Mouse (Mus musculus): ENCODE data around the gene Clk2. TPM values are rescaled to one million over a fixed set of nuclear protein-coding genes. Genes with fewer than 3 reads are reported as not detected.

Gene Clk2
- polyA plus RNA-seq, 1 experiment, result 67.8 TPM

- peak; percentile 75 for DNase-seq
- peak within 1 kb of the TSS; percentile 86 for H3K4me3 ChIP-seq (replicated peaks; ENCODE audit: extremely low read depth, low read depth, low read length)
- 9% methylated on average over 39 of the region's 39 CpGs for WGBS
- H3K4me1 ChIP-seq (ENCODE audit: control insufficient read depth, insufficient read depth, low read length), result peaks cover 9% of the 10 kb centered on the region
- peak; percentile 75; the same call in 1 of the 2 replicates for TF ChIP-seq POLR2A (IDR thresholded peaks at IDR 0.05; ENCODE audit: borderline replicate concordance, extremely low read depth, low read depth, low read length)
- no peak for TF ChIP-seq CTCF (IDR thresholded peaks at IDR 0.05; ENCODE audit: insufficient read depth, low read length)
Measured at GRCm38 (mm10) chr3:89183058-89183958, 18.7 kb downstream of the Clk2 start, which contains the start of gene Fam189b. Fam189b (plus strand) TSS chr3:89183143.

DNA sequence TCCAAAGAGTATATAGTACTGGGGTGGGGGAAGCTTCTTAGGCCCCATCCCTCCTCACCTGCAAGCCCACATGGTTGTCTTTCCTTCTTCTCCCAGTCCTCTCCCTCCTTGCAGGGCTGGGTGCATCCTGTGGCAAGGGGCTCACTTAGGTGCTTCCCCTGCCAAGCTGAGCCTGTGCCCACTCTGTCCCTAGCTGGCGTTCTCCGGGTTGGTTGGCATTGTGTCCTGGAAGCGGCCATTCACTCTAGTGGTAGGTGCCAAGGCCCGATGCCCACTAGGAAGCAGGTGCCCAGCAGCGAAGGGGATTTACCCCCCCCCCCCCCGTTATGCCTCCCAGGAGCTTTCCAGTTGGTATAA, 19.3 kb downstream of the Clk2 start:
- TF ChIP-seq CTCF (IDR thresholded peaks at IDR 0.05; ENCODE audit: insufficient read depth, low read length), result no peak
- no peak for TF ChIP-seq POLR2A (IDR thresholded peaks at IDR 0.05; ENCODE audit: borderline replicate concordance, extremely low read depth, low read depth, low read length)
- WGBS, result 81% methylated on average over 5 of the region's 6 CpGs
- H3K4me1 ChIP-seq (ENCODE audit: control insufficient read depth, insufficient read depth, low read length), result peaks cover 7% of the 10 kb centered on the region; the same call in 1 of the 2 replicates
- no peak overlapping the region for H3K4me3 ChIP-seq (replicated peaks; ENCODE audit: extremely low read depth, low read depth, low read length)
- DNase-seq, result no peak

DNA sequence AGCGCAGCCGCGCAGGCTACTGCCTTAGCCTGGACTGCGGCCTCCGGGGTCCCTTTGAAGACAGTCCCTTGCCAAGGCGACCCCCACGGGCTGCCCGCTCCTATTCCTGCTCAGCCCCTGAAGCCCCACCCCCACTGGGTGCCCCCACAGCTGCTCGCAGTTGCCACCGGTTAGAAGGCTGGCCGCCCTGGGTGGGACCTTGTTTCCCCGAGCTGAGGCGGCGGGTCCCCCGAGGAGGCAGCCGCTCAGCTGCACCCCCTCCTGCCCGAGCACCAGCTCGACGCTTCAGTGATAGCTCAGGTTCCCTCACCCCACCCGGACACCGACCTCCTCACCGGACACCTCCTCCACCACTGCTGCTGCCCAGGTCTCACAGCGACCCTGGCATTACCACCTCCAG, 22.6 kb downstream of the Clk2 start:
- TF ChIP-seq POLR2A (IDR thresholded peaks at IDR 0.05; ENCODE audit: borderline replicate concordance, extremely low read depth, low read depth, low read length) (no peak), CTCF (IDR thresholded peaks at IDR 0.05; ENCODE audit: insufficient read depth, low read length) (no peak)
- no peak for DNase-seq
- WGBS, result 59% methylated on average over 21 of the region's 23 CpGs
- Histone ChIP-seq H3K4me1 (ENCODE audit: control insufficient read depth, insufficient read depth, low read length) (peaks cover 7% of the 10 kb centered on the region; the same call in 1 of the 2 replicates), H3K4me3 (replicated peaks; ENCODE audit: extremely low read depth, low read depth, low read length) (no peak overlapping the region)

DNA sequence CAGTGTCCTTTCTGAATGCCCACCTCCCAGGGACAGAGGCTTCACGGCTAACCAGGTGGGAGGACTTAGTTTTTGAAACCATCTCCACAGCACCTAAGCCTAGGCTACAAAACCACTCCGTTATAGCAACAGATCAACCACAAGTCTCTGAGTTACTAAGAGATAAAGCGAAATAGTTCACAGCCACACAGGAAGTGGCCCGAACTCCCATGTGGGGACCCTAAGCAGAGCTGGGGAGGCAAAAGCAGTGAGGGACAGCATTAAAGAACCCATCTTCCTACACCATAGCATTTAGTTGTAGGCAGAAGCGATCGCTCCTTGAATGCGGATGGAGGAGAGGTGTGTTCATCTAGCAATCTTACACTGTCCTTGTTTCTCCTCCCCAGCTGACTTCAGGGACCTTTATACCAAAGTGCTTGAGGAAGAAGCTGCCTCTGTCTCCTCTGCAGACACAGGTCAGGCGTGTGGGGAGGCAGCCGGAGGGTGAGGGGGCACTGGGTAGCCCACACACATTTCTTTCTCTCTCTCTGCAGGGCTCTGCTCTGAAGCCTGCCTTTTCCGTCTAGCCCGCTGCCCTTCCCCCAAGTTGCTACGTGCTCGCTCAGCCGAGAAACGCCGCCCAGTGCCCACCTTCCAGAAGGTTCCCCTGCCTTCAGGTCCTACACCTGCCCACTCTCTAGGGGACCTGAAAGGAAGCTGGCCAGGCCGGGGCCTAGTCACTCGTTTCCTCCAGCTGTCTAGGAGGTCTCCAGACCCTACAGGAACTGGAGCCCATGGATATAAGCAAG, 23.3 kb downstream of the Clk2 start:
- DNase-seq, result no peak
- no peak for TF ChIP-seq CTCF (IDR thresholded peaks at IDR 0.05; ENCODE audit: insufficient read depth, low read length)
- TF ChIP-seq POLR2A (IDR thresholded peaks at IDR 0.05; ENCODE audit: borderline replicate concordance, extremely low read depth, low read depth, low read length), result no peak
- H3K4me1 ChIP-seq (ENCODE audit: control insufficient read depth, insufficient read depth, low read length), result 0 out of 2 replicates have a peak, but pooled peaks cover 4% of the 10 kb centered on the region
- H3K4me3 ChIP-seq (replicated peaks; ENCODE audit: extremely low read depth, low read depth, low read length), result no peak overlapping the region
- WGBS, result 81% methylated on average over 18 of the region's 18 CpGs

DNA sequence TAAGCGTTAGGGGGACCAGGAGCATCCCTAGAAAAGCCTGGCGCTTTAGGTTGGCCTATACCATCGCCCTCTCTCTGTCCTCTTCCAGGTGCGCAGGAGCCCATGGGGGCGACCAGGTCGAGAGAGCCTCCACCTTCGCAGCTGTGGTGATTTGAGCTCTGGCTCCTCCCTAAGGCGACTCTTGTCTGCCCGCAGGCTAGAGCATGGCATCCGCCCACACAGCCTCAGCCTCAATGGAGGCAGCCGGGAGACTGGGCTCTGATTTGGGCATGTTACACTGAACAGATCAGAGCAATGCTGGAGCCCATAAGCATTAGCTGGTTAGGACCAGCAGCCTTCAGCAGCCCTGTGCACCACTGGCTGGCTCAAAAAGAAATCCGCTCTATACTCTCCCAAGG, 23.9 kb downstream of the Clk2 start:
- H3K4me1 ChIP-seq (ENCODE audit: control insufficient read depth, insufficient read depth, low read length), result 0 out of 2 replicates have a peak, but pooled peaks cover 2% of the 10 kb centered on the region
- H3K4me3 ChIP-seq (replicated peaks; ENCODE audit: extremely low read depth, low read depth, low read length), result no peak overlapping the region
- no peak for DNase-seq
- WGBS, result 69% methylated on average over 12 of the region's 12 CpGs
- TF ChIP-seq CTCF (IDR thresholded peaks at IDR 0.05; ENCODE audit: insufficient read depth, low read length), result no peak
- TF ChIP-seq POLR2A (IDR thresholded peaks at IDR 0.05; ENCODE audit: borderline replicate concordance, extremely low read depth, low read depth, low read length), result no peak

DNA sequence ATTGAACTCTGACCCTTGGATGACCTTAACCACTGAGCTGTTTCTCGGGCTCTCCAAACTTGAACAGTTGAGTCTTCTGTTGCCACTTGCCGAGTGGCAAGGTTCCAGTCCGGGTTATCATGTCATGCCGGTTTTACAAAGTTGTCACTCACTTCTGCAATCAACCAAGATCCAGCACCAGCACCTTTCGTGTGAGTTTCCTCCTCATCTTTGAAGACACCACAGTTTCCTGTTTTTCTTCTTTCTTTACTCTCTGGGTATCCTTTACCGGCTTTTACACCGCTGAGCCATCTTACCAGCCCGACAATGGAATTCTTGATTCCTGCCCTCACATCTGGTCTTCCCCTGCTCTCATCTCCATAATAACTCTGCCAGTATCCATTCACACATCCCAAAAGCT, 25.8 kb downstream of the Clk2 start:
- DNase-seq, result no peak
- 70% methylated on average over 8 of the region's 8 CpGs for WGBS
- no peak for TF ChIP-seq CTCF (IDR thresholded peaks at IDR 0.05; ENCODE audit: insufficient read depth, low read length)
- no peak for TF ChIP-seq POLR2A (IDR thresholded peaks at IDR 0.05; ENCODE audit: borderline replicate concordance, extremely low read depth, low read depth, low read length)
- Histone ChIP-seq H3K4me1 (ENCODE audit: control insufficient read depth, insufficient read depth, low read length) (no peaks in the 10 kb centered on the region), H3K4me3 (replicated peaks; ENCODE audit: extremely low read depth, low read depth, low read length) (no peak overlapping the region)

- Histone ChIP-seq H3K4me1 (ENCODE audit: control insufficient read depth, insufficient read depth, low read length) (peaks cover 3% of the 10 kb centered on the region; the same call in 1 of the 2 replicates), H3K4me3 (replicated peaks; ENCODE audit: extremely low read depth, low read depth, low read length) (no peak overlapping the region)
- DNase-seq, result no peak
- TF ChIP-seq POLR2A (IDR thresholded peaks at IDR 0.05; ENCODE audit: borderline replicate concordance, extremely low read depth, low read depth, low read length) (no peak), CTCF (IDR thresholded peaks at IDR 0.05; ENCODE audit: insufficient read depth, low read length) (no peak)
- whole genome bisulfite sequencing, result 48% methylated on average over 1 of the region's 1 CpGs
Measured at GRCm38 (mm10) chr3:89193351-89193750, 28.8 kb downstream of the Clk2 start.

DNA sequence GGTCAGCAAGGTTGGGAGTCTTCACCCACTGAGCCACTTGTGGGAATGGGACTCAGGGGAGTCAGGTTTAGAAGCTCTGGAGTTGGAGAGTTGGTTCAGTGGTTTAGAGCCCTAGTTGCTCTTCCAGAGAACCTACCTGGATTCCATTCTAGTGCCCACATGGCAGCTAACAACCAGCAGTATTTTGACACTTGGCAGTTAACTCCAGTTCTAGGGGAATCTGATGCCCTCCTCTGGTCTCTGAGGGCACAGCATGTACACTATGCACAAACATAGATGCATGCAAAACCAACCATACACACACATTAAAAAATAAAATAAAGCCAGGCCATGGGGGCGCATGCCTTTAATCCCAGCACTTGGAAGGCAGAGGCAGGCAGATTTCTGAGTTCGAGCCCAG, 29.3 kb downstream of the Clk2 start:
- H3K4me1 ChIP-seq (ENCODE audit: control insufficient read depth, insufficient read depth, low read length), result peaks cover 3% of the 10 kb centered on the region; the same call in 1 of the 2 replicates
- no peak for TF ChIP-seq CTCF (IDR thresholded peaks at IDR 0.05; ENCODE audit: insufficient read depth, low read length)
- TF ChIP-seq POLR2A (IDR thresholded peaks at IDR 0.05; ENCODE audit: borderline replicate concordance, extremely low read depth, low read depth, low read length), result no peak
- DNase-seq, result no peak
- WGBS, result 90% methylated on average over 2 of the region's 2 CpGs
- H3K4me3 ChIP-seq (replicated peaks; ENCODE audit: extremely low read depth, low read depth, low read length), result no peak overlapping the region
